Mouse (Mus musculus) MEL (cell line): ENCODE measurements around the gene Nck2. TPM values are rescaled to one million over a fixed set of nuclear protein-coding genes. Genes with fewer than 3 reads are reported as not detected.

ENCODE experiments used
- DNase-seq: peaks from one replicate; pipeline ENCODE4 v3.0.0; 2011; ENCODE audit warnings: low read depth, low spot score
- H3K27ac ChIP-seq: 2 replicates; pipeline ENCODE4 v1.5.1; 2012; ENCODE audit warnings: low read depth, mild to moderate bottlenecking, control low read depth, low read length, moderate library complexity; ENCODE audit not compliant: control insufficient read depth
- H3K27me3 ChIP-seq, 2 experiments: fragments of 150-350 bp in 1 of 2; sonication (generic) in 1 of 2; 2 replicates each; pipeline ENCODE4 v1.6.1; 2012; ENCODE audit warnings: low read length in 2 of 2, mild to moderate bottlenecking in 2 of 2, improper control_type of control experiment in 1 of 2, moderate library complexity in 1 of 2; ENCODE audit not compliant: insufficient read depth in 2 of 2, control insufficient read depth in 1 of 2
- H3K36me3 ChIP-seq, 2 experiments: 2 replicates each; pipeline ENCODE4 v1.6.1; 2012 to 2014; ENCODE audit warnings: low read length in 2 of 2, improper control_type of control experiment in 1 of 2, inconsistent platforms in 1 of 2, mild to moderate bottlenecking in 1 of 2; ENCODE audit not compliant: insufficient read depth in 2 of 2, control insufficient read depth in 1 of 2
- H3K4me1 ChIP-seq, 2 experiments: fragments of 150-350 bp in 1 of 2; sonication (generic) in 1 of 2; 2 replicates each; pipeline ENCODE4 v1.6.1; 2012; ENCODE audit warnings: low read length in 2 of 2, improper control_type of control experiment in 1 of 2, mild to moderate bottlenecking in 1 of 2; ENCODE audit not compliant: insufficient read depth in 2 of 2, control insufficient read depth in 1 of 2
- H3K4me3 ChIP-seq, 2 experiments: fragments of 150-350 bp in 1 of 2; sonication (generic) in 1 of 2; 2 replicates each; pipeline ENCODE4 v1.5.1; 2012; ENCODE audit warnings: low read depth in 2 of 2, low read length in 2 of 2, mild to moderate bottlenecking in 2 of 2, moderate library complexity in 2 of 2, control low read depth in 1 of 2, improper control_type of control experiment in 1 of 2; ENCODE audit not compliant: control insufficient read depth in 1 of 2, insufficient read depth in 1 of 2
- H3K79me2 ChIP-seq: 2 replicates; pipeline ENCODE4 v1.6.1; 2012; ENCODE audit warnings: mild to moderate bottlenecking, low read length, moderate library complexity; ENCODE audit not compliant: control insufficient read depth, poor library complexity, insufficient read depth
- H3K9ac ChIP-seq: 2 replicates; pipeline ENCODE4 v1.6.1; 2012; ENCODE audit warnings: low read depth, mild to moderate bottlenecking, control low read depth, low read length, moderate library complexity; ENCODE audit not compliant: control insufficient read depth, poor library complexity, severe bottlenecking
- H3K9me3 ChIP-seq: fragments of 150-350 bp; sonication (generic); replicated peaks from 2 replicates; pipeline ENCODE4 v1.6.1; 2012; ENCODE audit warnings: mild to moderate bottlenecking, low read length, improper control_type of control experiment, moderate library complexity; ENCODE audit not compliant: insufficient read depth
- CHD1 ChIP-seq: IDR thresholded peaks from 2 replicates; pipeline ENCODE4 v1.6.1; 2012; ENCODE audit warnings: low read depth, mild to moderate bottlenecking, inconsistent platforms, low read length, improper control_type of control experiment
- CTCF ChIP-seq, 3 experiments: IDR thresholded peaks in 2 of 3; conservative IDR thresholded peaks in 1 of 3; 2 replicates each; pipeline ENCODE4 v1.5.1; 2011 to 2012; ENCODE audit warnings: low read length in 3 of 3, low read depth in 2 of 3, mild to moderate bottlenecking in 2 of 3, improper control_type of control experiment in 1 of 3, inconsistent platforms in 1 of 3, mixed read lengths in 1 of 3, moderate library complexity in 1 of 3; ENCODE audit not compliant: control insufficient read depth in 1 of 3, insufficient read depth in 1 of 3, poor library complexity in 1 of 3, severe bottlenecking in 1 of 3
- ELF1 ChIP-seq: IDR thresholded peaks from 2 replicates; pipeline ENCODE4 v1.6.1; 2014; ENCODE audit warnings: low read depth, mild to moderate bottlenecking, inconsistent platforms, low read length, improper control_type of control experiment, moderate library complexity
- EP300 ChIP-seq, 2 experiments: IDR thresholded peaks; 2 replicates each; pipeline ENCODE4 v1.6.1; 2011; ENCODE audit warnings: improper control_type of control experiment in 2 of 2, low read length in 2 of 2, low read depth in 1 of 2, mild to moderate bottlenecking in 1 of 2
- GABPA ChIP-seq: IDR thresholded peaks from 2 replicates; pipeline ENCODE4 v1.6.1; 2012; ENCODE audit warnings: low read depth, mild to moderate bottlenecking, inconsistent platforms, low read length, improper control_type of control experiment, moderate library complexity
- HCFC1 ChIP-seq: IDR thresholded peaks from 2 replicates; pipeline ENCODE4 v1.6.1; 2012; ENCODE audit warnings: low read depth, mild to moderate bottlenecking, inconsistent platforms, low read length, improper control_type of control experiment, moderate library complexity
- KAT2A ChIP-seq: conservative IDR thresholded peaks from 2 replicates; pipeline ENCODE4 v1.6.1; 2012; ENCODE audit warnings: low read depth, low read length, improper control_type of control experiment, inconsistent platforms
- MAX ChIP-seq: IDR thresholded peaks from 2 replicates; pipeline ENCODE4 v1.6.1; 2011; ENCODE audit warnings: low read length, improper control_type of control experiment
- MAZ ChIP-seq: IDR thresholded peaks from 2 replicates; pipeline ENCODE4 v1.6.1; 2012; ENCODE audit warnings: low read depth, mild to moderate bottlenecking, inconsistent platforms, low read length, improper control_type of control experiment
- MYB ChIP-seq: IDR thresholded peaks from 2 replicates; pipeline ENCODE4 v1.6.1; 2011; ENCODE audit warnings: mild to moderate bottlenecking, low read depth, low read length, improper control_type of control experiment
- NELFE ChIP-seq: IDR thresholded peaks from 2 replicates; pipeline ENCODE4 v1.6.1; 2011; ENCODE audit warnings: low read depth, low read length, improper control_type of control experiment
- POLR2AphosphoS5 ChIP-seq: IDR thresholded peaks from 2 replicates; pipeline ENCODE4 v1.6.1; 2012; ENCODE audit warnings: low read depth, borderline replicate concordance, mild to moderate bottlenecking, inconsistent platforms, low read length, moderate library complexity, mixed read lengths
- RCOR1 ChIP-seq: IDR thresholded peaks from 2 replicates; pipeline ENCODE4 v1.6.1; 2012; ENCODE audit warnings: low read depth, mild to moderate bottlenecking, inconsistent platforms, low read length, improper control_type of control experiment
- SIN3A ChIP-seq: IDR thresholded peaks from 2 replicates; pipeline ENCODE4 v1.6.1; 2012; ENCODE audit warnings: low read length, improper control_type of control experiment, inconsistent platforms
- USF1 ChIP-seq: IDR thresholded peaks from 2 replicates; pipeline ENCODE4 v1.6.1; 2014; ENCODE audit warnings: low read depth, mild to moderate bottlenecking, inconsistent platforms, low read length, improper control_type of control experiment, moderate library complexity
- ZKSCAN1 ChIP-seq: IDR thresholded peaks from 2 replicates; pipeline ENCODE4 v1.6.1; 2012; ENCODE audit warnings: low read depth, mild to moderate bottlenecking, inconsistent platforms, low read length, improper control_type of control experiment, moderate library complexity
- polyA plus RNA-seq, 2 experiments: library from polyadenylated mRNA; stranded (reverse) in 1 of 2; unstranded in 1 of 2; fragments of >175 nt in 1 of 2; fragments of >200 nt in 1 of 2; gene quantifications; 2 replicates each; pipeline versions ENCODE4 v1.2.1 to v1.2.4; 2012; ENCODE audit warnings: low replicate concordance in 2 of 2, low read depth in 1 of 2; ENCODE audit not compliant: insufficient read length in 2 of 2, insufficient read depth in 1 of 2, missing spikeins in 1 of 2
- total RNA-seq: library from RNA; depleted of rRNA; stranded (reverse); fragments of 300-350 nt; gene quantifications from 2 replicates; pipeline ENCODE4 v1.2.3, GENCODE M21; 2012

Nck2 gene
- total and polyA plus RNA-seq, 3 experiments, result 9.4 to 12.4 TPM; not detected in 1

GRCm38 (mm10) chr1:43447602-43448287 is 3.4 kb downstream of the Nck2 start:
- TF ChIP-seq CHD1 (no peak), ELF1 (no peak), SIN3A (no peak), ZKSCAN1 (no peak), RCOR1 (no peak), USF1 (no peak), MAX (no peak)
- H3K27ac ChIP-seq, result no peak overlapping the region
- no peak overlapping the region for H3K4me3 ChIP-seq
- no peaks in the 10 kb centered on the region for H3K9me3 ChIP-seq
- peaks cover 5 to 14% of the 10 kb centered on the region in 2 experiments for H3K4me1 ChIP-seq
- no peak for DNase-seq
- peaks cover 0 to 16% of the 10 kb centered on the region in 2 experiments; a peak in 2 of 4 replicates for H3K36me3 ChIP-seq
- no peak overlapping the region for H3K9ac ChIP-seq
- H3K79me2 ChIP-seq, result peaks cover 8% of the 10 kb centered on the region
- no peaks in the 10 kb centered on the region for H3K27me3 ChIP-seq

GRCm38 (mm10) chr1:43450811-43451210 is 6.4 kb downstream of the Nck2 start:
- H3K4me3 ChIP-seq, result no peak overlapping the region
- H3K4me1 ChIP-seq, result peaks cover 10 to 20% of the 10 kb centered on the region in 2 experiments
- no peaks in the 10 kb centered on the region for H3K9me3 ChIP-seq
- no peak overlapping the region for H3K27ac ChIP-seq
- peaks cover 10% of the 10 kb centered on the region for H3K79me2 ChIP-seq
- TF ChIP-seq MAZ (no peak), ZKSCAN1 (no peak), EP300 (IDR thresholded peaks at IDR 0.05; ENCODE audit: low read depth in 1 of 2, low read length in 2 of 2) (no peak), POLR2AphosphoS5 (no peak)
- DNase-seq, result no peak
- no peaks in the 10 kb centered on the region for H3K27me3 ChIP-seq
- no peak overlapping the region for H3K9ac ChIP-seq
- peaks cover 0 to 25% of the 10 kb centered on the region in 2 experiments; a peak in 2 of 4 replicates for H3K36me3 ChIP-seq

GRCm38 (mm10) chr1:43453683-43454082 is 9.3 kb downstream of the Nck2 start:
- Histone ChIP-seq H3K27me3 (no peaks in the 10 kb centered on the region), H3K9me3 (no peaks in the 10 kb centered on the region), H3K79me2 (peaks cover 5% of the 10 kb centered on the region), H3K4me3 (no peak overlapping the region), H3K4me1 (peaks cover 24 to 35% of the 10 kb centered on the region in 2 experiments), H3K9ac (no peak overlapping the region), H3K27ac (no peak overlapping the region), H3K36me3 (peaks cover 0 to 43% of the 10 kb centered on the region in 2 experiments; a peak in 2 of 4 replicates)
- no peak for DNase-seq
- TF ChIP-seq KAT2A (no peak), CTCF (IDR thresholded peaks at IDR 0.05 in 2 of 3, conservative IDR thresholded peaks at IDR 0.05 in 1 of 3; ENCODE audit: control insufficient read depth in 1 of 3, insufficient read depth in 1 of 3, low read depth in 2 of 3, low read length in 3 of 3, poor library complexity in 1 of 3, severe bottlenecking in 1 of 3) (no peak), ELF1 (no peak), GABPA (no peak), MYB (no peak), NELFE (no peak), HCFC1 (no peak)
